Mouse (Mus musculus): ENCODE data around the gene Lix1l.

The Lix1l gene

GRCm38 (mm10) chr3:96673514-96673913, 72.6 kb downstream of the Lix1l start:
- DNase-seq (ENCODE audit: low spot score in 2 of 2) = no peak

GRCm38 (mm10) chr3:96674442-96674841, 73.5 kb downstream of the Lix1l start:
- peak in 1 of 2 experiments; percentile 59 for DNase-seq (ENCODE audit: low spot score in 2 of 2)

- DNase-seq (ENCODE audit: low spot score in 2 of 2) = no peak
Observed at GRCm38 (mm10) chr3:96675171-96675570, 74.2 kb downstream of the Lix1l start.

GRCm38 (mm10) chr3:96675690-96676089, 74.7 kb downstream of the Lix1l start:
- DNase-seq (ENCODE audit: low spot score in 2 of 2) = no peak

Measured in urinary bladder, adult 18-20 months (tissue).